Mouse (Mus musculus): ENCODE measurements around the gene Nme7.

Gene Nme7

DNA sequence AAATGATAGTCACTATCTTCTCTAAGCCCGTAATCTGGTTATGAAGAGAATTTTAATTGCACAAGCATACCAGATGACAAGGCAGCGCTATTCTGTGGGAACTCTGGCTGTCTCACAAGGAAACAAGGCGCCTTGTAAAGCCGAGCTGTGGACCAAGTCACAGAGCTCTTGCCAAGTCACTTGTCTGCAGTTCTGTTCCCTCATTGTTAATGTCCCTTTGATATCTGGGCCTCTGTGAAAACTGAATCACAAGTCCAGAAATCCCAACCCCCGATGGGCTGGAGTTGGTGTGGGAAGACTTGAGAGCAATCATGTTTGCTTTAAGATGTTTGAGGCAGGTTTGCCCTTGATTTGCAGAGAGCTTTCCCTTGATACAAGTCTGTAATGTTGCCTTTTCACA is 16.8 kb downstream of the Nme7 start:
- DNase-seq (ENCODE audit: low read depth): no peak

- no peak for DNase-seq (ENCODE audit: low read depth)
These were observed 17.5 kb downstream of the Nme7 start for GRCm38 (mm10) chr1:164321408-164321807.

- DNase-seq (ENCODE audit: low read depth): no peak
These were observed 19.2 kb downstream of the Nme7 start for GRCm38 (mm10) chr1:164322987-164323650.

GRCm38 (mm10) chr1:164324221-164324620 is 20.3 kb downstream of the Nme7 start:
- DNase-seq (ENCODE audit: low read depth): no peak

- no peak for DNase-seq (ENCODE audit: low read depth)
These were observed 21.0 kb downstream of the Nme7 start for GRCm38 (mm10) chr1:164324878-164325277.

- no peak for DNase-seq (ENCODE audit: low read depth)
These were observed 22.8 kb downstream of the Nme7 start for GRCm38 (mm10) chr1:164326600-164327155.

DNA sequence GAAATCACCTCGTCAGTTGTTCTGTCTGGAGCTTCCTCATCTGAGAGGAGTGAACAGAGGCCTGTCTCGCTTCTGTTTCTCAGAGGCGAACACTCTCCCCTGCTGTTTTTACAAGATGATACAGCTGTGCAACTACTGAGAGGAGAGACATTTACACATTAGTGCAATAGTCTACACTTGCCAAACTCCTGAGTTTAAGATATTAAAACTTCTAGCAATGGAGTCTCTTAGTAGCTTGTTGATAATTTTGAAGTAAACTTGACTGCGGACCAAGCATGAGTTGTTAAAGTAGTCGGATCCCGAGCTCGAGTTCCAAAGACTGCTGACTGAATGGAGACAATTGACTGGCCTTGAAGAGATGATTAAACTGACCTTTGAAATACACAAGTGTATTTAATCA is 23.8 kb downstream of the Nme7 start:
- no peak for DNase-seq (ENCODE audit: low read depth)

- DNase-seq (ENCODE audit: low read depth): no peak
These were observed 28.6 kb downstream of the Nme7 start for GRCm38 (mm10) chr1:164332559-164332958.

DNA sequence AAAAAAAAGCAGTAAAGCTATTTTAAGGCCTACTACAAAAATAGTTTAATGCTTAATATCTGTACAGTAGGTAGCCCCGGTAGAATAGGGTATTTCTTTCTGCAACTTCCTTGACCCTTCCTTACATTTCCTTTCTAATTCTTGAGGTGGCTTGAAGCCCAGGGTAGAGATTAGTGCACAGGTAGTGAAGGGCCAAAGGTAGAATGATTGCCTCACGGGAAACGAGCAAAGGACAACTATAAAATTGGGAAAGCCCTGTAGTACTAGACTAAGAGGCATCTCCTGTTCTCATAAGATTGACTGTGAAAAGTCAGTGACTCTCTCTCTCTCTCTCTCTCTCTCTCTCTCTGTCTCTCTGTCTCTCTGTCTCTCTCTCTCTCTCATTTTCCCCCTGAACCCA is 31.5 kb downstream of the Nme7 start:
- no peak for DNase-seq (ENCODE audit: low read depth)

DNA sequence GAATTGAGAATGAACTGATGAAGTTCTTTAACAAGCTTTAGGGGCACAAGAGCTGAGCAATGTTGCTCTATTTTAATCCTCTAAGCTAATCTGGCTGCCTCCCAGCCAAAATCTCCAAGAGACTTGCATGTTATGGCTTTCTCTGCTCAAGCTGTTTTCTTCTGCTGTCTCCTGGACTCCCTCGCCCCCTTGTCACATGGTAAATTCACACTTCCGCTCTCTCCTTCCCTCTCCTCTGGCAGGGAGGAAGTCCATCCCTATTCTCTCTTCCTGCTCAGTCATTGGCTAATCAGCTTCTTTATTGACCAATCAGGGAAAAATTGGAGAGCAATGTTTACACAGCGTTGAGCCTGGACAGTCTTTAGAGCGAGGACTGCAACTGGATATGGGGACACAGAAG is 31.9 kb downstream of the Nme7 start:
- no peak for DNase-seq (ENCODE audit: low read depth)

GRCm38 (mm10) chr1:164342161-164342560 is 38.2 kb downstream of the Nme7 start:
- peak; percentile 3 for DNase-seq (ENCODE audit: low read depth)

- DNase-seq (ENCODE audit: low read depth): no peak
These were observed 49.5 kb downstream of the Nme7 start for GRCm38 (mm10) chr1:164353443-164353842.

DNA sequence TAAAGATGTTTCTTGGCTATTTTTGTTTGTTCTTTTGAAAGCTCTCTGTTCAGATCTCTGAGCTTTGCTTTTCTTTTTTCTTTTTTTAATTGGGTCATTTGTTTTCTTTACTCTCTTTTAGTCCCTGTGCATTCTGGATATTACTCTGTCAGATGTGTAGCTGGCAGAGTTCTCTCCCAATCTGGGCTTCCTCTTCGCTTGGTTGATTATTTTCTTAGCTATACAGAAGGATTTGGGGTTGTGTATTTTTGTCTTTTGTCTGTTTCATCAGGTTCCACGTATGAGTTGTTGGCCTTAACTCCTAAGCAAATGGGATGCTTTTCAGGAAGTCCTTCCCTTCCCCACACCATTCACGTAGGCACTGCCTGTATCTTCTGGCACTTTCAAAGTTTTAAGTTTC is 54.1 kb downstream of the Nme7 start:
- DNase-seq (ENCODE audit: low read depth): no peak

DNA sequence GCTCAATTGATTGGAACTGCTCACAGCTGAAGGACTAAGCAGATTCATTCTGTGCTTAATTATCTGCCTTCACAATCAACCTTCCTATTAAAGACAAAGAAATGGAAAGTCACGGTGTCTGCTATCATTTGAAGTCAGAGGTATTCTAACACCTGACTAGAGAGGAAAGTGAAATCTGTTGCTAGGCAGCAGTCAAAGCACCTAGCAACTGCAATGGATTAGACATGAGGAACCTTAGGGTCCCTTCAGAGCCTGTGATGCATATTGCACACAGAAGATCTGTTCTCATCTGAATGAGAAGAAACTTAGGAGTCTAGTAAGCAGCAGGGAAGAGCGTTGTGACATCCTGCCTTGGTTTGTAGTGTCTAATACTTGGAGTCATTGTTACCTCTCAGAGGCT is 58.1 kb downstream of the Nme7 start:
- DNase-seq (ENCODE audit: low read depth): no peak

DNA sequence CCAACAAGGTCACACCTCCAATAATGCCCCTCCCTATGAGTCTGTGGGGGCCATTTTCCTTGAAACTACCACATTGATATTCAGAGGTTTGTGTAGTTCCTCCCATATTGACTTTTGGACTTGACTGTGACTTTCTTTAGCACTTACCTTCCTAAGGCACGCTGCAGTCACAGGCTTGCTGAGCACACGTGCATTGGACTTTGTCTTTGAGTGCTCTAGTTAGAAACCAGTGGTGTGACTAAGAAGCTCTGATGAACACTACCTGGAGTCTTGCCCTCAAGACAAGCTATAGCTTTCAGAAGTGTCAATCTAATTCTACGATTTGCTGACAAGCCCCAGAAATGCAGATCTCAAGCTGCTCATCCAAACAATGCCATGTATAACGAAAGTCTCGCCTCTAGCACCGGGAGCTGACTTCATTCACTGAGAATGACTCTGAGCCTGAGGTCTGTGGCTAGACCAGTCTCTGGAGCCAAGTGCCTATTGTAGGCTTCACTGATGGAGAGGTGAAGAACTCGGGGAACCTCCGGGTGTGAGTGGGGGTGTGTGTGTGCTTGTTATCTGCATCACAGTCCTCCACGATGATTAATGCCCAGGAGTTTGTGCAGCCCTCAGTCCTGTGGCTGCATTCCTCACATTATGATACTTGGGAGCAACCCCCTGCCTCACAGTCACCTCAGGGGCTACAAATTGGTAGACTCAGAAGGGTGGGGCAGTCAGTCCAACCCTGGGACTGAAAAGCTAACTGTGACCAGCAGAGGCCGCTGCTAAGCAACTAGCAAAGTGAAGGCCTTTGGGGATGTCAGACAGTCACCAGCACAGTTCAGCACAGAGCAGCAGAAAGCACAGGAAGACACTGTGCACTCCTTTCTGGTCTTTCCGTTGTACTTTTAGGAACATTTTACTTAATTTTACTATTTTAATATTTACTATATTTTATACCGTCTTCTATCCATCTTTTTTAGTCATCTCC is 62.5 kb downstream of the Nme7 start:
- peak; percentile 31 for DNase-seq (ENCODE audit: low read depth)

DNA sequence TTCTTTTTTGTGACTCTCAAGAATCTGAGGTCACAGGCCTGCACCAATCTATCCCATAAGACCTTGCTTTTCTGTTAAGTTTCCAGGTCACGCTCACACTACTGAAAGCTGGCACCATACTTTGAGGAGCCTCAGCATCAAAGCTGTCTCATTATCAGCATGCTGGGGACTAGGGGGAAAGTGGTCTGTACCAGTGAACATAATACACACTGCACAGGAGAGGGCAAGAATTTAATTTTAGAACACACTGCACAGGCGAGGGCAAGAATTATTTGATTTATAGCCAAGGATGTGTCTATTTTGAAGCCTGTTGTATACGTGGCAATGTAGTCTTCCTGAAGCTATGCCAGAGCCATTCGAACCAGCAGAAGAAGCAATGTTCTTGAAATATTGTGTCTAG is 64.2 kb downstream of the Nme7 start:
- no peak for DNase-seq (ENCODE audit: low read depth)

- DNase-seq (ENCODE audit: low read depth): no peak
These were observed 65.9 kb downstream of the Nme7 start for GRCm38 (mm10) chr1:164369781-164370180.

DNA sequence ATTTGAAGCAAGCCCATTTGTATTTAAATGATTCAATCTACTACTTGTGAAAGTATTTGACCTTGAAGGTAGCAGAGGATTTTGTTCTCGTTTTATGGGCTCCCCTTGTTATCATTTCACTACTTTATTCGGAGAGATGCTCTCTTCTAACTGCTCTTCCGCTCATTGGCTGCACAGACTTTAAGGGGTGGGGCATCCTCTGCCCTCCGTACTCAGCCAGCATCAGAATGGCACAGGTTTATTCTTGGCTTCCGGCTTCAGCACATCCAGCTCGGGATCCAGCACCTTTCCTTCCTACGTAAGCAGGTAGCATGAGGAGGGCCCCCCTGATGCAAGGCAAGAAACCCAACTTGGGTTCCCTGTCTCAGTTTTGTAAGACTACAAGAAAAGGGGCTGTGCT is 69.1 kb downstream of the Nme7 start:
- no peak for DNase-seq (ENCODE audit: low read depth)

- DNase-seq (ENCODE audit: low read depth): no peak
These were observed 70.1 kb downstream of the Nme7 start for GRCm38 (mm10) chr1:164374020-164374419.

DNA sequence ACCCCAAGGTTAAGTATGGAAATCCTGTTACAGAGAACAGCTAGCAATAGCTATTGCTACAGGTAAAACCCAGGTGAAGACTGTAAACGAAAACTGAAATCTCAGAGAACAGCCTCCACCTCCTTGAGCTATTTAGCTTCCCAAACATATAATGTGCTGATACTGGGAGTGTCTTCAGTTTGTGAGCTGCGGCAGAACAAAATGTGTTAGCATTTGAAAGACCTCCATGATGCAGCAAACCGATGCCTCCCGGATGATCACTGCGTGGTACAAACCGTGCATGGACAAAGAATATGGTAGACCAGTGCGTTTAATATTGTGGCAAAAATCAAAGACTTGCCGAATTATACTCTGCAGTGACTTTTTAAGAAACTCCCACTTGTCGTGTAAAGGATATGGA is 71.7 kb downstream of the Nme7 start:
- no peak for DNase-seq (ENCODE audit: low read depth)

GRCm38 (mm10) chr1:164376761-164377487 is 73.0 kb downstream of the Nme7 start:
- no peak for DNase-seq (ENCODE audit: low read depth)

- DNase-seq (ENCODE audit: low read depth): no peak
These were observed 79.7 kb downstream of the Nme7 start for GRCm38 (mm10) chr1:164383621-164384020.
